Mouse (Mus musculus): Measurements from ENCODE around the gene Cadps2.

DNA sequence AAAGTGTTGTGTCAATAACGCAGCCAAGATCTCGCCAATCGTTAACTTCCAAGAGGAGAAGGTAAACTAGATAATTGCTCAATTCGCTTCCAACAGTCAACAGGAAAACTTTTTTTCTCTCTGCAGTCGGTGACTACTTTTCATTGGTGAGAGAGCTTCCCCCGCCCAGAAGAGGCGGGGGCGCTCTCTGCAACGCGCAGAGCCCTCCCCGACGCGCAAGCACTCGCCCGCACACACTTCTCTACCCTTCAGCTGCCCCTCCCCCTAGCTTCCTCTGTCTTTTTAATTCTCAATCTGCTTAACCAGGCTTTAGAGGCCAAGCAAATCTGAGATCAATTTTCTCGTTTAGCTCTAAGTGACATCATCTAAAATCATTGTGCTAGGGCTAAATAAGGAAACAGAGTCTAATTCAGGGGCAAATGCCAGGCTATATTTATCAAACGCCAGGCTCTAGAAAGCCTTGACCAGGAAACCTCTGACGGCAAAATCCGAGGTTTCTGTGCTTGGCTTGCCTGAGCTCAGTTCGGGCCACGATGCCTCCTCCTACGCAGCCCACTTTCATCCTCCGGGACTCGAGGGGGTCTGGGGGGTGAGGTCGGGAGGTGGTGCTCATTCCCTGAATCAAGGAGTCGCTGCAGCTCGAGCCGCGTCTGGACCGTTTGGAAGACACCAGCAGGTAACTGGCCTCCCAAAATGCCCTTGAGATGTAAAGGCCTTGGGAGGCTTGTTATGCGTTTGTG is 590.7 kb downstream of the Cadps2 start, which contains the start of gene Fezf1:
- TF ChIP-seq POLR2A (IDR thresholded peaks at IDR 0.05; ENCODE audit: borderline replicate concordance, insufficient read depth, low read length) (no peak), CTCF (IDR thresholded peaks at IDR 0.05; ENCODE audit: borderline replicate concordance, insufficient read depth, low read depth, low read length) (no peak)

Data from cerebellum, adult 2 months (tissue).